Comparison of ENCODE assay signal across 8 mouse cellular contexts in the genomic region with DNA sequence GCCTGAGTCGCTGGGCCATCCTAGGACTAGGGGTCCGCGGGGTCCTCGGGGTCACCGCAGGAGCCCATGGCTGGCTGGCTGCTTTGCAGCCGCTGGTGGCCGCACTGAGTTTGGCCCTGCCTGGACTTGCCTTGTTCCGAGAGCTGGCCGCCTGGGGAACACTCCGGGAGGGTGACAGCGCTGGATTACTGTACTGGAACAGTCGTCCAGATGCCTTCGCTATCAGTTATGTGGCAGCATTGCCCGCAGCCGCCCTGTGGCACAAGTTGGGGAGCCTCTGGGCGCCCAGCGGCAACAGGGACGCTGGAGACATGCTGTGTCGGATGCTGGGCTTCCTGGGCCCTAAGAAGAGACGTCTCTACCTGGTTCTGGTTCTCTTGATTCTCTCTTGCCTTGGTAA. TPM values are rescaled to one million over a fixed set of nuclear protein-coding genes. Genes with fewer than 3 reads are reported as not detected.
DNase-seq lines count a peak whose midpoint lies in the region; ATAC-seq and TF ChIP-seq lines count a peak whose summit lies in the region.

No protein-coding gene starts in this region.

- peaks cover 29 to 60% of the 10 kb centered on the region in 2 experiments for H3K4me1 ChIP-seq in CH12.LX (ENCODE audit: control insufficient read depth in 1 of 2, insufficient read depth in 2 of 2)
- peaks cover 19% of the 10 kb centered on the region for H3K4me1 ChIP-seq in forebrain, embryonic 10.5 days
- H3K4me1 ChIP-seq in intestine, embryonic 14.5 days (replicated peaks; ENCODE audit: control insufficient read depth, insufficient read depth, low read length) = peaks cover 6% of the 10 kb centered on the region
- peaks cover 17% of the 10 kb centered on the region for H3K4me1 ChIP-seq in midbrain, embryonic 15.5 days

- in situ Hi-C loops in CH12.LX (cut with MboI; ENCODE audit: low pct_ligation_motif_present, low pct_unique_long_range_greater_than_20kb, low sequenced_read_pairs) = no loop called here

- peak; percentile 64 for DNase-seq in adrenal gland, postnatal 10 days
- no peak for DNase-seq in adrenal gland, postnatal 4 days (ENCODE audit: low spot score in 2 of 2)
- DNase-seq in CH12.LX (ENCODE audit: extremely low read depth) = no peak
- peak; percentile 37 for DNase-seq in forebrain, embryonic 10.5 days (ENCODE audit: extremely low spot score, low spot score)
- no peak for DNase-seq in intestine, embryonic 14.5 days (ENCODE audit: low spot score)
- DNase-seq in cerebellum, postnatal 4 days (ENCODE audit: low spot score in 2 of 2) = no peak
- no peak for DNase-seq in gastrocnemius, postnatal 14 days

- peak overlapping the region; percentile 98 for H3K27ac ChIP-seq in CH12.LX (ENCODE audit: insufficient read depth, low read depth)
- peak overlapping the region; percentile 54 for H3K27ac ChIP-seq in forebrain, embryonic 10.5 days
- peak overlapping the region; percentile 62; the same call in 1 of the 2 replicates for H3K27ac ChIP-seq in intestine, embryonic 14.5 days (ENCODE audit: low read depth)
- H3K27ac ChIP-seq in midbrain, embryonic 15.5 days = no peak overlapping the region

- peak overlapping the region; percentile 98 to 100 (median 99) for H3K4me3 ChIP-seq in CH12.LX (replicated peaks in 1 of 3; ENCODE audit: low read depth in 2 of 3, low read length in 2 of 3, poor library complexity in 1 of 3)
- H3K4me3 ChIP-seq in forebrain, embryonic 10.5 days = peak overlapping the region; percentile 56
- H3K4me3 ChIP-seq in intestine, embryonic 14.5 days (ENCODE audit: low read depth, low read length) = peak overlapping the region; percentile 49
- H3K4me3 ChIP-seq in midbrain, embryonic 15.5 days = peak overlapping the region; percentile 42

- H3K79me2 ChIP-seq in CH12.LX (replicated peaks; ENCODE audit: control insufficient read depth, extremely low read depth, insufficient read depth, poor library complexity, severe bottlenecking) = peaks cover 86% of the 10 kb centered on the region

- no peaks in the 10 kb centered on the region for H3K9me3 ChIP-seq in CH12.LX (replicated peaks; ENCODE audit: low read length)
- H3K9me3 ChIP-seq in forebrain, embryonic 10.5 days = no peaks in the 10 kb centered on the region
- no peaks in the 10 kb centered on the region for H3K9me3 ChIP-seq in intestine, embryonic 14.5 days (ENCODE audit: control insufficient read depth, low read length)
- H3K9me3 ChIP-seq in midbrain, embryonic 15.5 days = no peaks in the 10 kb centered on the region

- intact Hi-C loops in gastrocnemius, postnatal 14 days (cut with DNase I; ENCODE audit: low total_unique reads) = no loop called here

- H3K9ac ChIP-seq in CH12.LX (ENCODE audit: insufficient read depth, low read depth) = peak overlapping the region; percentile 100
- H3K9ac ChIP-seq in intestine, embryonic 14.5 days (ENCODE audit: low read length) = peak overlapping the region; percentile 48
- H3K9ac ChIP-seq in midbrain, embryonic 15.5 days = peak overlapping the region; percentile 36; the same call in 1 of the 2 replicates

- no peak for TF ChIP-seq POLR2A in CH12.LX (IDR thresholded peaks at IDR 0.05; ENCODE audit: low read depth, low read length)

- TF ChIP-seq CTCF in CH12.LX (conservative IDR thresholded peaks at IDR 0.05 in 1 of 2, IDR thresholded peaks at IDR 0.05 in 1 of 2; ENCODE audit: low read depth in 2 of 2, low read length in 2 of 2) = no peak

- WGBS in forebrain, embryonic 10.5 days = 3% methylated on average over 20 of the region's 20 CpGs
- 2% methylated on average over 20 of the region's 20 CpGs for WGBS in intestine, embryonic 14.5 days
- whole genome bisulfite sequencing in midbrain, embryonic 15.5 days = 3% methylated on average over 20 of the region's 20 CpGs

- dilution Hi-C loops in CH12.LX (cut with MboI; ENCODE audit: extremely low pct_ligation_motif_present, extremely low pct_unique_long_range_greater_than_20kb, low sequenced_read_pairs) = no loop called here

- peaks cover 46 to 61% of the 10 kb centered on the region in 2 experiments for H3K36me3 ChIP-seq in CH12.LX (replicated peaks in 1 of 2; ENCODE audit: control insufficient read depth in 1 of 2, insufficient read depth in 1 of 2, low read length in 1 of 2)
- H3K36me3 ChIP-seq in forebrain, embryonic 10.5 days (replicated peaks) = no peaks in the 10 kb centered on the region
- no peaks in the 10 kb centered on the region for H3K36me3 ChIP-seq in intestine, embryonic 14.5 days (ENCODE audit: control insufficient read depth, insufficient read depth, low read length)
- H3K36me3 ChIP-seq in midbrain, embryonic 15.5 days (replicated peaks) = no peaks in the 10 kb centered on the region

- ATAC-seq in intestine, embryonic 14.5 days (replicated peaks; ENCODE audit: low FRiP score, low TSS enrichment, low read depth) = no peak
- ATAC-seq in midbrain, embryonic 15.5 days (replicated peaks) = no peak

- no peak for TF ChIP-seq RAD21 in CH12.LX (IDR thresholded peaks at IDR 0.05; ENCODE audit: low read depth, low read length)

- H3K4me2 ChIP-seq in CH12.LX (ENCODE audit: insufficient read depth, low read depth, poor library complexity, severe bottlenecking) = no peak overlapping the region
- peak overlapping the region; percentile 91 for H3K4me2 ChIP-seq in intestine, embryonic 14.5 days (ENCODE audit: low read length)
- H3K4me2 ChIP-seq in midbrain, embryonic 15.5 days = peak overlapping the region; percentile 73

- no peaks in the 10 kb centered on the region for H3K27me3 ChIP-seq in CH12.LX (replicated peaks)
- peaks cover 100% of the 10 kb centered on the region for H3K27me3 ChIP-seq in forebrain, embryonic 10.5 days (ENCODE audit: poor library complexity, severe bottlenecking)
- H3K27me3 ChIP-seq in intestine, embryonic 14.5 days (replicated peaks; ENCODE audit: control insufficient read depth, insufficient read depth, low read length) = peaks cover 53% of the 10 kb centered on the region
- peaks cover 68% of the 10 kb centered on the region for H3K27me3 ChIP-seq in midbrain, embryonic 15.5 days (replicated peaks)

- TF ChIP-seq EP300 in CH12.LX (IDR thresholded peaks at IDR 0.05; ENCODE audit: low read length) = no peak

TF ChIP-seq in CH12.LX, 34 proteins besides CTCF, POLR2A, EP300 and RAD21 (continues in another document):
- TF ChIP-seq ZKSCAN1 (IDR thresholded peaks at IDR 0.05; ENCODE audit: borderline replicate concordance, low read depth, low read length) (no peak), MXI1 (IDR thresholded peaks at IDR 0.05; ENCODE audit: low read depth, low read length) (no peak)

RNA-seq across cellular contexts. Expression of gene Psmb9, which starts 0.4 kb away (rescaled TPM):
- 10 to 100 TPM; 13.5 to 18.2 TPM for total RNA-seq in adrenal gland, postnatal 10 days (2021)
- total RNA-seq in adrenal gland, postnatal 4 days (2021) = 10 to 100 TPM; 12.6 to 15.0 TPM
- total RNA-seq in CH12.LX (2012; rRNA removed) (435 and 547 TPM in 2 replicates), CH12.LX (2014; rRNA removed) (156 and 159 TPM in 2 replicates)
- 192 and 196 TPM in 2 replicates for polyA plus RNA-seq in CH12.LX (2012; ENCODE audit: insufficient read length, low read depth)
- polyA plus RNA-seq in forebrain, embryonic 10.5 days (2016; fragmentation: Nextera tagmentation; extraction: Ambion mirVana) = 0.79 and 1.3 TPM in 2 replicates
- polyA plus RNA-seq in intestine, embryonic 14.5 days (2014; fragmentation: Nextera tagmentation; extraction: Ambion mirVana) = 4.6 and 4.7 TPM in 2 replicates
- polyA plus RNA-seq in midbrain, embryonic 15.5 days (2015; fragmentation: Nextera tagmentation; extraction: Ambion mirVana) = 1.5 and 2.0 TPM in 2 replicates
- 1 to 10 TPM; 1.8 to 2.0 TPM for total RNA-seq in gastrocnemius, postnatal 14 days (2021)

RNA-seq across cellular contexts. Expression of gene Tap1, which starts 0.7 kb away (rescaled TPM):
- total RNA-seq in adrenal gland, postnatal 10 days (2021) = 10 to 100 TPM; 11.9 to 15.5 TPM
- total RNA-seq in adrenal gland, postnatal 4 days (2021) = 10 to 100 TPM; 20.8 to 22.1 TPM
- total RNA-seq in CH12.LX (2012; rRNA removed) = 164 and 184 TPM in 2 replicates
- total RNA-seq in CH12.LX (2014; rRNA removed) = 90.1 and 102 TPM in 2 replicates
- polyA plus RNA-seq in CH12.LX (2012; ENCODE audit: insufficient read length, low read depth) = 157 and 161 TPM in 2 replicates
- polyA plus RNA-seq in forebrain, embryonic 10.5 days (2016; fragmentation: Nextera tagmentation; extraction: Ambion mirVana) = 1.4 and 1.7 TPM in 2 replicates
- polyA plus RNA-seq in intestine, embryonic 14.5 days (2014; fragmentation: Nextera tagmentation; extraction: Ambion mirVana) = 4.2 and 4.9 TPM in 2 replicates
- 2.3 and 3.1 TPM in 2 replicates for polyA plus RNA-seq in midbrain, embryonic 15.5 days (2015; fragmentation: Nextera tagmentation; extraction: Ambion mirVana)
- 1 to 10 TPM; 1.7 to 2.6 TPM for total RNA-seq in gastrocnemius, postnatal 14 days (2021)

RNA-seq across cellular contexts. Expression of gene Psmb8, which starts 9.5 kb away (rescaled TPM):
- 10 to 100 TPM; 22.8 to 29.1 TPM for total RNA-seq in adrenal gland, postnatal 10 days (2021)
- total RNA-seq in adrenal gland, postnatal 4 days (2021) = 10 to 100 TPM; 25.0 to 27.4 TPM
- total RNA-seq in CH12.LX (2012; rRNA removed) (989 and 1,092 TPM in 2 replicates), CH12.LX (2014; rRNA removed) (846 and 857 TPM in 2 replicates)
- polyA plus RNA-seq in CH12.LX (2012; ENCODE audit: insufficient read length, low read depth) = 652 and 654 TPM in 2 replicates
- 1.2 and 1.3 TPM in 2 replicates for polyA plus RNA-seq in forebrain, embryonic 10.5 days (2016; fragmentation: Nextera tagmentation; extraction: Ambion mirVana)
- 13.7 and 14.0 TPM in 2 replicates for polyA plus RNA-seq in intestine, embryonic 14.5 days (2014; fragmentation: Nextera tagmentation; extraction: Ambion mirVana)
- 4.1 and 4.2 TPM in 2 replicates for polyA plus RNA-seq in midbrain, embryonic 15.5 days (2015; fragmentation: Nextera tagmentation; extraction: Ambion mirVana)
- total RNA-seq in gastrocnemius, postnatal 14 days (2021) = 1 to 10 TPM; 2.9 to 3.4 TPM

RNA-seq across cellular contexts. Expression of gene Tap2, which starts 15.3 kb away (rescaled TPM):
- total RNA-seq in adrenal gland, postnatal 10 days (2021) = 10 to 100 TPM; 32.8 to 35.0 TPM
- 10 to 100 TPM; 32.9 to 33.2 TPM for total RNA-seq in adrenal gland, postnatal 4 days (2021)
- 110 and 116 TPM in 2 replicates for total RNA-seq in CH12.LX (2012; rRNA removed)
- total RNA-seq in CH12.LX (2014; rRNA removed) = 54.8 and 62.2 TPM in 2 replicates
- polyA plus RNA-seq in CH12.LX (2012; ENCODE audit: insufficient read length, low read depth) = 121 and 124 TPM in 2 replicates
- 0.18 and 0.60 TPM in 2 replicates for polyA plus RNA-seq in forebrain, embryonic 10.5 days (2016; fragmentation: Nextera tagmentation; extraction: Ambion mirVana)
- polyA plus RNA-seq in intestine, embryonic 14.5 days (2014; fragmentation: Nextera tagmentation; extraction: Ambion mirVana) = 2.2 and 2.5 TPM in 2 replicates
- polyA plus RNA-seq in midbrain, embryonic 15.5 days (2015; fragmentation: Nextera tagmentation; extraction: Ambion mirVana) = 1.7 and 2.2 TPM in 2 replicates
- 1 to 10 TPM; 4.7 to 5.3 TPM for total RNA-seq in gastrocnemius, postnatal 14 days (2021)

RNA-seq across cellular contexts. Expression of gene H2-DMb1, which starts 35.1 kb away (rescaled TPM):
- 1 to 10 TPM; 3.6 to 5.8 TPM for total RNA-seq in adrenal gland, postnatal 10 days (2021)
- total RNA-seq in adrenal gland, postnatal 4 days (2021) = 1 to 10 TPM; 1.9 to 3.8 TPM
- total RNA-seq in CH12.LX (2012; rRNA removed) = 60.7 and 67.0 TPM in 2 replicates
- 77.4 and 102 TPM in 2 replicates for total RNA-seq in CH12.LX (2014; rRNA removed)
- 147 and 149 TPM in 2 replicates for polyA plus RNA-seq in CH12.LX (2012; ENCODE audit: insufficient read length, low read depth)
- polyA plus RNA-seq in forebrain, embryonic 10.5 days (2016; fragmentation: Nextera tagmentation; extraction: Ambion mirVana) = 0.24 and 0.81 TPM in 2 replicates
- 1.7 and 1.8 TPM in 2 replicates for polyA plus RNA-seq in intestine, embryonic 14.5 days (2014; fragmentation: Nextera tagmentation; extraction: Ambion mirVana)
- polyA plus RNA-seq in midbrain, embryonic 15.5 days (2015; fragmentation: Nextera tagmentation; extraction: Ambion mirVana) = 0.79 and 1.2 TPM in 2 replicates
- total RNA-seq in gastrocnemius, postnatal 14 days (2021) = 1 to 10 TPM; 1.0 to 1.4 TPM

Comparison
In these comparisons a context has a peak if more than half of its experiments do, and no peak if none do; other contexts are left out.
1. DNase-seq: peak in adrenal gland, postnatal 10 days (single experiment) and forebrain, embryonic 10.5 days (single experiment); none in adrenal gland, postnatal 4 days (0 of 2), CH12.LX (single experiment), intestine, embryonic 14.5 days (single experiment), cerebellum, postnatal 4 days (0 of 2) and gastrocnemius, postnatal 14 days (single experiment).
2. H3K4me3 ChIP-seq: peak in every context shown above with its lines; median percentile 99 in CH12.LX; 56 in forebrain, embryonic 10.5 days; 49 in intestine, embryonic 14.5 days; 42 in midbrain, embryonic 15.5 days.
3. H3K9ac ChIP-seq: peak in every context shown above with its lines; median percentile 100 in CH12.LX; 48 in intestine, embryonic 14.5 days; 36 in midbrain, embryonic 15.5 days.
4. RNA of gene Psmb9, which starts 0.4 kb away (total RNA-seq): 156 to 547 TPM in CH12.LX; 13.5 to 18.2 TPM in adrenal gland, postnatal 10 days, 12.6 to 15.0 TPM in adrenal gland, postnatal 4 days and 1.8 to 2.0 TPM in gastrocnemius, postnatal 14 days; every median in the first group is over 4 times any median in the second.
5. RNA of gene Psmb8, which starts 9.5 kb away (total RNA-seq): 846 to 1,092 TPM in CH12.LX; 22.8 to 29.1 TPM in adrenal gland, postnatal 10 days, 25.0 to 27.4 TPM in adrenal gland, postnatal 4 days and 2.9 to 3.4 TPM in gastrocnemius, postnatal 14 days; every median in the first group is over 10 times any median in the second.